Mouse (Mus musculus) thymus, adult 2 months (tissue): ENCODE results near the gene Ssna1. TPM values are rescaled to one million over a fixed set of nuclear protein-coding genes. Genes with fewer than 3 reads are reported as not detected.

Experiments used
- DNase-seq: peaks from one replicate; pipeline ENCODE4 v3.0.0; 2021
- H3K27ac ChIP-seq: fragments of 200-500 bp; 2 replicates; pipeline ENCODE4 v1.5.1; 2012; ENCODE audit warnings: low read length, control low read depth; ENCODE audit not compliant: control insufficient read depth, insufficient read depth
- H3K27me3 ChIP-seq: fragments of 200-500 bp; 2 replicates; pipeline ENCODE4 v1.6.1; 2012; ENCODE audit warnings: mild to moderate bottlenecking, low read length, moderate library complexity, mixed read lengths; ENCODE audit not compliant: control insufficient read depth, insufficient read depth
- H3K36me3 ChIP-seq: fragments of 200-500 bp; 2 replicates; pipeline ENCODE4 v1.6.1; 2012; ENCODE audit warnings: mild to moderate bottlenecking, low read length, moderate library complexity; ENCODE audit not compliant: control insufficient read depth, insufficient read depth
- H3K4me1 ChIP-seq: fragments of 200-500 bp; replicated peaks from 2 replicates; pipeline ENCODE4 v1.6.1; 2012; ENCODE audit warnings: low read length; ENCODE audit not compliant: control insufficient read depth, insufficient read depth
- H3K4me3 ChIP-seq: fragments of 200-500 bp; 2 replicates; pipeline ENCODE4 v1.5.1; 2012; ENCODE audit warnings: mild to moderate bottlenecking, low read length, control low read depth, moderate library complexity; ENCODE audit not compliant: control insufficient read depth, insufficient read depth
- CTCF ChIP-seq: fragments of 200-500 bp; IDR thresholded peaks from 2 replicates; pipeline ENCODE4 v1.5.1; 2012; ENCODE audit warnings: mild to moderate bottlenecking, control low read depth, low read length, moderate library complexity, borderline replicate concordance; ENCODE audit not compliant: control insufficient read depth, poor library complexity, insufficient read depth; ENCODE audit errors: extremely low read depth
- POLR2A ChIP-seq: fragments of 200-500 bp; IDR thresholded peaks from 2 replicates; pipeline ENCODE4 v1.6.1; 2012; ENCODE audit warnings: mild to moderate bottlenecking, low read length, control low read depth, moderate library complexity; ENCODE audit not compliant: control insufficient read depth, poor library complexity, insufficient read depth; ENCODE audit errors: extremely low read depth
- WGBS: fragments of 180-500 bp; shearing (Covaris S2); methylation state at CpG from one replicate; pipeline ENCODE4 v1.1.7; 2018; 5-methylcytosine and 5-hydroxymethylcytosine counted together
- polyA plus RNA-seq: library from polyadenylated mRNA; depleted of rRNA; stranded (reverse); fragments of >200 nt; gene quantifications from 2 replicates; pipeline ENCODE4 v1.2.3, GENCODE M21; 2012

Ssna1 gene
- polyA plus RNA-seq, 1 experiment: 182 TPM

DNA sequence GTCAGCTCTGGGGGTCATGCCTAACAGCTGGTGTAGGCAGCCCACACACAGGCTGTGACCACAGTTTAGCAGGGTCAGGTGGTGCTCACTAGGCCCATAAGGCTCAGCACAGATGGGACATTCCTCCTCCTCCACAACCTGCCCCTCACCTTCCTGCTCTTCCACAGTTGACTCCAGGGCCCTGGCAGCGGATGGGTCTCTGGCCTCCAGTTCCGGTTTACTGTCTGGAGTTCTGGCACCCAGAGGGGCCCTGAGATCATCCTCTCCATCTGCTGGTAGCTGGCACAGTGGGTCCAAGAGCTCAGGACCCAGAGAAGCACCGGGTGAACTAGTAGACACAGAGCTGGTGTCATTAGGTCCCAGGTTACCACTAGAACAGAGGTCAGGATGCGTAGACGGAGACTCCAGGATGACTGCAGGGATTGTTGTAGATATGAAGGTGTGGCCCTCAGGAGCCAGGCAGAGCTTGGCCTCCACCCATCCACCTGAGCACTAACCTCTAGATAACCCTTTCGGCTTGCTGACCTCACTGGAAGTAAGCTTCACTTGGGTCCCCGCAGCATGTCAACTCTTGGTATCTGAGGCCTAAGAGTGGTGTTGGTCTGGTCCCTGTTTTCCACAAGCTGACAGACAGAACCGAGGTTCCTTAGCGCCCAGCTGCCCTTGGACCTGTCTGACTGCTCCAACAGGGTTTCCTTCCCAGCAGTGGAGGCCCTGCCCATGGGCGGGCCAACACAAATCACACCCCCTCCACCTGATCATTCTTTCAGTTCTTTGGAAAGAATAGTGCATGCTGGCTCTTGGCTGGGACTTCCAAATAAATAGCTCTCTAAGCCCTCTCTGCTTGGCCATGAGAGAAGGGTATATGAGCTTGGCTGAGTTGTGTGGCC lies 25.8 kb downstream of the Ssna1 start, which contains the start of gene AL732309.1:
TSS of gene AL732309.1 (minus strand) at position 681 of the 890 bp plus-strand sequence.
- peaks cover 11% of the 10 kb centered on the region for H3K27me3 ChIP-seq
- H3K4me1 ChIP-seq: peaks cover 9% of the 10 kb centered on the region
- 94% methylated on average over 10 of the region's 10 CpGs for WGBS
- H3K27ac ChIP-seq: no peak within 1 kb of the TSS
- peaks cover 18% of the 10 kb centered on the region for H3K36me3 ChIP-seq
- no peak within 1 kb of the TSS for H3K4me3 ChIP-seq
- TF ChIP-seq CTCF (no peak), POLR2A (no peak)
- DNase-seq: no peak

DNA sequence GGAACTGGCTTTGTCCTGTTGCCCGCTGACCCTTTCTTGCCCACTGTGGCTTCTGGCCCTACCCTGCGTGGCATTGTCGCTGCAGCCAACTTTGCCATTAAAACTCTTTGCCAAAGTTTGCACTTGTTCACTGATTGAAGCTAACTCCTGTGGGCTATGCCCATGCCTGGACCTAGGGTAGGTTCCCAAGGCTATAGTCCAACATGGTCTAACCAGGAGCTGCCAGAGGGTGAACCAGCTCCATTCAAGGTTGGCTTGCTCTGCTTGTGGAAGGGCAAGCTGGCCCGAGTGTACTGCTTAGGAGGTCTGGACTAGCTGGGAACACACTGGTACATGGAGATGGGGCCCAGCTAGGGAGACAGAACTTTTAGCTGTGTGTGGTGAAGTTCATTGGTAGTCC lies 28.1 kb downstream of the Ssna1 start:
- 93% methylated on average over 4 of the region's 4 CpGs for WGBS
- Histone ChIP-seq H3K4me3 (no peak overlapping the region), H3K36me3 (peaks cover 6% of the 10 kb centered on the region), H3K27ac (no peak overlapping the region), H3K4me1 (peaks cover 20% of the 10 kb centered on the region), H3K27me3 (peaks cover 12% of the 10 kb centered on the region)
- TF ChIP-seq CTCF (no peak), POLR2A (no peak)
- no peak for DNase-seq

DNA sequence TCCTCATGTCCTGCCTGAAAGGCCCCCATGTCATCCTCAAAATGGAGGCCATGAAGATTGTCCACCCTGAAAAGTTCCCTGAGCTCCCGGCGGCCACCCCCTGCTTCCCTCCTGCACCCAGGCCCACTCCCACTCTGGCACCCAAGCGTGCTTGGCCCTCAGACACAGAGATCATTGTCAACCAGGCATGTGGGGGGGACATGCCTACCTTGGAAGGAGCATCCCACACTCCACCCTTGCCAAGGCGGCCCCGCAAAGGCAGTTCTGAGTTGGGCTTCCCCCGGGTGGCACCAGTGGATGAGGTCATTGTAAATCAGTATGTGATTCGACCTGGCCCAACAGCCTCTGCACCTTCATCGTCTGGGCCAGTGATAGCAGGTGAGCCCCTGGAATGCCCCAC lies 28.9 kb downstream of the Ssna1 start:
- H3K27ac ChIP-seq: no peak overlapping the region
- WGBS: 87% methylated on average over 8 of the region's 8 CpGs
- H3K4me1 ChIP-seq: peaks cover 20% of the 10 kb centered on the region
- no peaks in the 10 kb centered on the region for H3K36me3 ChIP-seq
- no peak for TF ChIP-seq CTCF
- no peak for TF ChIP-seq POLR2A
- peaks cover 12% of the 10 kb centered on the region for H3K27me3 ChIP-seq
- DNase-seq: no peak
- H3K4me3 ChIP-seq: no peak overlapping the region

DNA sequence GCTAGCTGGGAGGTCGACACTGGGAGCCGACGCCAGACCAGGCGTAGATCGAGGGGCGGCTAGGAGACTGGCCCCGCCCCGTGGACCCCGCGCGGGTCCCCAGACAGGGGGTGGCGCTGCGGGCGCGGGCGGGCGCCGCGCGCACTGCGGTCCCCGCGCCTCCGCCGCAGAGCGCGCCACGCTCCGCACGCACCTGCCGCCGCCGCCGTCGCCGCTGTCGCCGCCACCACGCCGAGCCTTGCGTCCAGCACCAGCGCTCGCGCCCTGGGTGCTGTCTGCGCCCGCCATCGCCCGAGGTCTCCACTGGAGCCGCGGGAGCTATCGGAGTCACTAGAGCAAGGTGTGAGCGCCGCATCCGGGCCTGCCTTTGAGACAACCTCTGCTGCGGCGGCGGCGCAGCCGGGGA lies 30.1 kb downstream of the Ssna1 start, which contains the start of the genes Rnf208 and Cysrt1:
TSS of gene Rnf208 (plus strand) at position 155 of the 406 bp plus-strand sequence.
TSS of gene Cysrt1 (minus strand) at position 352 of the 406 bp plus-strand sequence.
- under 1% methylated on average over 59 of the region's 59 CpGs for WGBS
- no peaks in the 10 kb centered on the region for H3K36me3 ChIP-seq
- H3K4me3 ChIP-seq: peak within 1 kb of the TSS; percentile 42
- TF ChIP-seq CTCF: no peak
- TF ChIP-seq POLR2A: no peak
- no peak within 1 kb of the TSS for H3K27ac ChIP-seq
- DNase-seq: no peak
- peaks cover 12% of the 10 kb centered on the region for H3K27me3 ChIP-seq
- peaks cover 20% of the 10 kb centered on the region for H3K4me1 ChIP-seq

DNA sequence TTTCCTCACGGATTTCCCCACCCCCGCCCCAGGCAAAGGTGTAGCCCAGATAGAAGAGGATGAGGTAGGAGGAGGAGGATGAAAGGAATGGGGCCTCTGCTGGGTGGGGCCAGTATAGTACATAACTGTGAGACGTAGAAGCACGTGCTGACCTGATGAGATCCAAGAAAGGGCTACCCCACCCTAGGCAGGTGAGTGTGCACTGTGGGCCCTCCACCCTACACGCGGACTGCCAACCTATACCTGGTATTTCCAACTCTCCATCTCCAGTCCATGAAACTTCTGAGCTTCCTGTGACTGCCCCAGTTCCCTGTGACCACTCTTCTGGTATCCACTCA lies 30.8 kb downstream of the Ssna1 start:
- WGBS: 34% methylated on average over 6 of the region's 6 CpGs
- H3K4me3 ChIP-seq: no peak overlapping the region

DNA sequence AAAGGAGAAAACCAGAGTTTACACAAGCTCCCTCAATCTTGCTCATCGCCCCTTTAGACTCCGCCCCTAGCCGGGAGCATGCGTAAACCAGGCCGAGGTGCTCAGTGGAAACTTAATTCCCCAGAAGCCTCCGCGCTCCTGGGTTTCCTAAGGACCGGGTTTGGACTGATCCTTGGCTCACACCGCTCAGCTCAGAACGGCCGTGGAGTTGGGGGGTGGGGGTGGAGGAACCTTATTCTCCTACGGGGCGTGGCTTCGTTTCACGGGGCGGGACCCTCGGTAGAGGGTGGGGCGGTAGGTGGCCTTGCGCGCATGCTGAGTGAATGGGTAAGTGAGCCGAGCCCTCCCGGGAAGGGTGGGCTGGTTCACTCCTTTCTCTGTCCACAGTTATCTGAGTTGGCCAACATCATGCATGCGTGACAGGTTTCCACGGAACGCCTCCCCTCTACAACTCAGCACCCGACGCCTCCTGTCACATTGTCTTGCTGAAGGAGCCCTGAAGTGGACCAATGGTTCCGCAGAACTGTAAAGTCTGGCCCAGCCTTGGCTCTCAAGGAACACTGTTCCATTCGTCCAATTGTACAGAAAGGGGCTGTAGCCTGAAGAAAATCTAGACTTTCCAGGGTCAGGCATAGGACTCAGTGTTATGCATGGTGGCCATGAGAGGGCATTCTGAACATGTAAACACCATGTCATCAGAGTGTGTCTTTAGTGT lies 31.4 kb downstream of the Ssna1 start:
- peak overlapping the region; percentile 52 for H3K4me3 ChIP-seq
- TF ChIP-seq POLR2A (0 out of 2 replicates have a peak, but pooled peaks have one; percentile 18), CTCF (no peak)
- peaks cover 20% of the 10 kb centered on the region for H3K4me1 ChIP-seq
- peak; percentile 42 for DNase-seq
- no peak overlapping the region for H3K27ac ChIP-seq
- peaks cover 12% of the 10 kb centered on the region for H3K27me3 ChIP-seq
- no peaks in the 10 kb centered on the region for H3K36me3 ChIP-seq
- 3% methylated on average over 29 of the region's 29 CpGs for WGBS

More for the DNA sequence above, 30.8 kb downstream of the Ssna1 start:
- Histone ChIP-seq H3K27me3 (peaks cover 12% of the 10 kb centered on the region), H3K36me3 (no peaks in the 10 kb centered on the region), H3K27ac (no peak overlapping the region), H3K4me1 (peaks cover 20% of the 10 kb centered on the region)
- TF ChIP-seq CTCF (no peak), POLR2A (no peak)
- no peak for DNase-seq
